Mouse (Mus musculus) erythroblast, embryonic 14.5 days (primary cell): ENCODE results near the gene Zcchc13. TPM values are rescaled to one million over a fixed set of nuclear protein-coding genes. Genes with fewer than 3 reads are reported as not detected.
"Not testable (repeated sequence)": the region's sequence is repeated elsewhere in the genome, so short reads cannot be mapped to it uniquely, and the experiment has no call there.

ENCODE experiments used
- H3K27me3 ChIP-seq: 2 replicates; pipeline ENCODE4 v1.6.1; 2012; ENCODE audit warnings: inconsistent platforms; ENCODE audit not compliant: control insufficient read depth
- H3K36me3 ChIP-seq: 2 replicates; pipeline ENCODE4 v1.6.1; 2012; ENCODE audit warnings: mild to moderate bottlenecking, inconsistent platforms; ENCODE audit not compliant: control insufficient read depth
- H3K4me1 ChIP-seq: 2 replicates; pipeline ENCODE4 v1.6.1; 2012; ENCODE audit warnings: inconsistent platforms; ENCODE audit not compliant: control insufficient read depth
- H3K4me3 ChIP-seq: replicated peaks from 2 replicates; pipeline ENCODE3; 2012; ENCODE audit warnings: moderate library complexity, mild to moderate bottlenecking, inconsistent platforms
- H3K9me3 ChIP-seq: 2 replicates; pipeline ENCODE4 v1.6.1; 2012; ENCODE audit warnings: low read length, inconsistent platforms, mixed read lengths; ENCODE audit not compliant: control insufficient read depth
- GATA1 ChIP-seq: IDR thresholded peaks from 2 replicates; pipeline ENCODE4 v1.6.1; 2012; ENCODE audit warnings: low read length, inconsistent platforms, mixed read lengths
- TAL1 ChIP-seq: IDR thresholded peaks from 3 replicates; pipeline ENCODE4 v1.6.1; 2012; ENCODE audit warnings: low read length, inconsistent platforms, mixed read lengths
- polyA plus RNA-seq: library from polyadenylated mRNA; stranded (reverse); fragments of >175 nt; gene quantifications from 2 replicates; pipeline ENCODE4 v1.2.3, GENCODE M21; 2012

Gene Zcchc13
- polyA plus RNA-seq, 1 experiment, result not detected

- no peaks in the 10 kb centered on the region for H3K9me3 ChIP-seq
- H3K36me3 ChIP-seq, result no peaks in the 10 kb centered on the region
- H3K4me1 ChIP-seq, result peaks cover 1% of the 10 kb centered on the region
- no peak overlapping the region for H3K4me3 ChIP-seq
- H3K27me3 ChIP-seq, result peaks cover 26% of the 10 kb centered on the region
- TF ChIP-seq TAL1 (no peak), GATA1 (no peak)
Observed at GRCm38 (mm10) chrX:103628890-103629289, 1.5 kb upstream of the Zcchc13 start.

GRCm38 (mm10) chrX:103633895-103634294 lies 3.5 kb downstream of the Zcchc13 start:
- H3K27me3 ChIP-seq, result peaks cover 12% of the 10 kb centered on the region
- no peaks in the 10 kb centered on the region for H3K36me3 ChIP-seq
- H3K9me3 ChIP-seq, result no peaks in the 10 kb centered on the region
- H3K4me3 ChIP-seq, result no peak overlapping the region
- TF ChIP-seq GATA1 (no peak), TAL1 (no peak)
- H3K4me1 ChIP-seq, result no peaks in the 10 kb centered on the region

GRCm38 (mm10) chrX:103636021-103636420 lies 5.6 kb downstream of the Zcchc13 start:
- no peaks in the 10 kb centered on the region for H3K4me1 ChIP-seq
- H3K9me3 ChIP-seq, result no peaks in the 10 kb centered on the region

GRCm38 (mm10) chrX:103638566-103638965 lies 8.2 kb downstream of the Zcchc13 start:
- H3K4me3 ChIP-seq, result no peak overlapping the region
- H3K27me3 ChIP-seq, result peaks cover 6% of the 10 kb centered on the region
- H3K9me3 ChIP-seq, result no peaks in the 10 kb centered on the region
- H3K36me3 ChIP-seq, result no peaks in the 10 kb centered on the region
- H3K4me1 ChIP-seq, result no peaks in the 10 kb centered on the region
- TF ChIP-seq GATA1 (no peak), TAL1 (no peak)

More at GRCm38 (mm10) chrX:103636021-103636420, 5.6 kb downstream of the Zcchc13 start:
- H3K36me3 ChIP-seq, result no peaks in the 10 kb centered on the region
- no peak overlapping the region for H3K4me3 ChIP-seq
- TF ChIP-seq TAL1 (no peak), GATA1 (no peak)
- peaks cover 6% of the 10 kb centered on the region for H3K27me3 ChIP-seq

- H3K36me3 ChIP-seq, result no peaks in the 10 kb centered on the region
- no peaks in the 10 kb centered on the region for H3K9me3 ChIP-seq
- TF ChIP-seq GATA1 (no peak), TAL1 (no peak)
- H3K4me3 ChIP-seq, result no peak overlapping the region
- no peaks in the 10 kb centered on the region for H3K4me1 ChIP-seq
- H3K27me3 ChIP-seq, result no peaks in the 10 kb centered on the region; the same call in 1 of the 2 replicates
Observed at GRCm38 (mm10) chrX:103644301-103644700, 13.9 kb downstream of the Zcchc13 start.

GRCm38 (mm10) chrX:103652048-103652447 lies 21.7 kb downstream of the Zcchc13 start:
- no peak for TF ChIP-seq TAL1
- no peak for TF ChIP-seq GATA1
- Histone ChIP-seq H3K9me3 (no peaks in the 10 kb centered on the region), H3K27me3 (peaks cover 9% of the 10 kb centered on the region; the same call in 1 of the 2 replicates), H3K4me3 (no peak overlapping the region), H3K4me1 (no peaks in the 10 kb centered on the region), H3K36me3 (no peaks in the 10 kb centered on the region)

GRCm38 (mm10) chrX:103653021-103653420 lies 22.6 kb downstream of the Zcchc13 start:
- no peaks in the 10 kb centered on the region for H3K4me1 ChIP-seq
- no peaks in the 10 kb centered on the region for H3K36me3 ChIP-seq
- no peak overlapping the region for H3K4me3 ChIP-seq

GRCm38 (mm10) chrX:103658985-103659384 lies 28.6 kb downstream of the Zcchc13 start:
- Histone ChIP-seq H3K4me1 (no peaks in the 10 kb centered on the region), H3K4me3 (no peak overlapping the region), H3K36me3 (no peaks in the 10 kb centered on the region), H3K27me3 (peaks cover 14% of the 10 kb centered on the region), H3K9me3 (peaks cover 13% of the 10 kb centered on the region)
- no peak for TF ChIP-seq TAL1
- no peak for TF ChIP-seq GATA1

More at GRCm38 (mm10) chrX:103653021-103653420, 22.6 kb downstream of the Zcchc13 start:
- TF ChIP-seq TAL1 (no peak), GATA1 (no peak)
- Histone ChIP-seq H3K9me3 (no peaks in the 10 kb centered on the region), H3K27me3 (peaks cover 9% of the 10 kb centered on the region; the same call in 1 of the 2 replicates)

- H3K9me3 ChIP-seq, result peaks cover 13% of the 10 kb centered on the region
- not testable (repeated sequence) for H3K4me3 ChIP-seq, H3K27me3 ChIP-seq, H3K36me3 ChIP-seq, H3K4me1 ChIP-seq
Observed at GRCm38 (mm10) chrX:103664445-103664844, 34.1 kb downstream of the Zcchc13 start.

GRCm38 (mm10) chrX:103670245-103670644 lies 39.9 kb downstream of the Zcchc13 start:
- Histone ChIP-seq H3K9me3 (no peaks in the 10 kb centered on the region), H3K36me3 (no peaks in the 10 kb centered on the region), H3K27me3 (peaks cover 2% of the 10 kb centered on the region; the same call in 1 of the 2 replicates), H3K4me1 (no peaks in the 10 kb centered on the region), H3K4me3 (no peak overlapping the region)
- TF ChIP-seq GATA1 (no peak), TAL1 (no peak)
